Mouse (Mus musculus) leukemia stem cell, adult 10-12 weeks (primary cell): ENCODE data around the gene Calhm3. TPM values are rescaled to one million over a fixed set of nuclear protein-coding genes. Genes with fewer than 3 reads are reported as not detected.

Experiments
- polyA plus RNA-seq: library from polyadenylated mRNA; stranded (reverse); fragments of >175 nt; gene quantifications from 2 replicates; pipeline ENCODE4 v1.2.3, GENCODE M21; 2012; ENCODE audit warnings: low replicate concordance

Gene Calhm3
- polyA plus RNA-seq, result not detected in 2 replicates

GRCm38 (mm10) chr19:47157664-47158063 is at the start of gene Calhm3:
Calhm3 (minus strand) TSS chr19:47157764.

GRCm38 (mm10) chr19:47178431-47179271 is 21.1 kb upstream of the Calhm3 start, which contains the start of gene Neurl1a:
Neurl1a (plus strand) TSS chr19:47178820.

GRCm38 (mm10) chr19:47144154-47144553 is 13.4 kb downstream of the Calhm3 start, which contains the start of gene Calhm1:
Calhm1 (minus strand) TSS chr19:47144254.

GRCm38 (mm10) chr19:47137771-47138421 is 19.7 kb downstream of the Calhm3 start, which contains the start of gene Calhm2:
Calhm2 (minus strand) TSS chr19:47138294.

Other genes starting within 250 kb of the Calhm3 start
- gene Ina, start 143.1 kb downstream of the Calhm3 start, polyA plus RNA-seq, result 0.11 TPM in 1 of 2 replicates, not detected in the other
- gene Nt5c2, start 142.6 kb downstream of the Calhm3 start, polyA plus RNA-seq, result 2.5 and 8.1 TPM in 2 replicates
- gene Pcgf6, start 106.9 kb downstream of the Calhm3 start, polyA plus RNA-seq, result 16.3 and 18.9 TPM in 2 replicates
- 9.9 and 10.6 TPM in 2 replicates for gene Taf5, start 90.0 kb downstream of the Calhm3 start, polyA plus RNA-seq
- gene Usmg5, start 67.1 kb downstream of the Calhm3 start, polyA plus RNA-seq, result 3.3 and 8.6 TPM in 2 replicates
- 15.2 and 21.0 TPM in 2 replicates for gene Pdcd11, start 67.0 kb downstream of the Calhm3 start, polyA plus RNA-seq
- gene Calhm2, start 19.5 kb downstream of the Calhm3 start, polyA plus RNA-seq, result 5.5 and 9.5 TPM in 2 replicates
- not detected in 2 replicates for gene Calhm1, start 13.5 kb downstream of the Calhm3 start, polyA plus RNA-seq
- 0.68 and 1.0 TPM in 2 replicates for gene Neurl1a, start 21.1 kb upstream of the Calhm3 start, polyA plus RNA-seq